Mouse (Mus musculus): ENCODE measurements around the gene Slc25a13. TPM values are rescaled to one million over a fixed set of nuclear protein-coding genes. Genes with fewer than 3 reads are reported as not detected.
"Not testable (repeated sequence)": the region's sequence is repeated elsewhere in the genome, so short reads cannot be mapped to it uniquely, and the experiment has no call there.

Gene Slc25a13
- polyA plus RNA-seq, 1 experiment, result 7.3 TPM

DNA sequence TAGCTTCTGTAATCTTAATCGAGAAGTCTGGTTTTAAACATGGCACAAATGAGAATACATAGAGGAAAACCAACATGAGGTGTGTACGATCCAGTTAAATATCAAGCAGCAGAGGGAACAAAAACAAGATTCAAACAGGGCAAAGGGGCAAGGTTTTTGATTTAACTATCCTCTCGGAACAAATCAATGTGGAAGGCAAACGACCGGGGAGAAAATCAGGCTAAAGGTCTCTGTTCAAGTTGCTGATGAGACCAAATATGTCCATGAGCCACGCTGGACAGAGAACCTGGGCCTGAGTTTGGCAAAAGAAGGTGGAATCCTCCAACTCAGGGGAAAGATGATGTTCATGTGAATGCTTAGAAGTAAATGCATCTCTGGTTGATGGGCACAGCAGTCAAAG is 14.5 kb downstream of the Slc25a13 start:
- DNase-seq (ENCODE audit: low read depth), result no peak

DNA sequence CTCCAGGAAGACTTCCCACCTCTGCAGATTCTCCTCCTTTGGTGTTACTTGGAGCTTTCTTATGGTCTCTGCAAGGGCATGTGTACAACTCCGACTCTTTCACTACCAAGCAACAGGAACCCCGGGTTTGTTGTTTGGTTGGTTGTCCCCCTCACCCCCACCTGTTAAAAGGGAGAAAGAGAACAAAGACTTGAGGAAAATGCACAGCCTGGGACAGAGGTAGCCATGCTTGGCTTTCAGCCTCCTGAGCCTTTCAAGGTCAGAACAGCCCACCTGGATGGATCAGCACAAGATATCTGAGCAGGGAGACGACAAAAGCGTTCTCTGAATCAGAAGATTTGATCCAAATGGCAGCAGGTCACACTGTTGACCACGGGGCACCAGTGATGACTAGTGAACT is 15.0 kb downstream of the Slc25a13 start:
- no peak for DNase-seq (ENCODE audit: low read depth)

DNA sequence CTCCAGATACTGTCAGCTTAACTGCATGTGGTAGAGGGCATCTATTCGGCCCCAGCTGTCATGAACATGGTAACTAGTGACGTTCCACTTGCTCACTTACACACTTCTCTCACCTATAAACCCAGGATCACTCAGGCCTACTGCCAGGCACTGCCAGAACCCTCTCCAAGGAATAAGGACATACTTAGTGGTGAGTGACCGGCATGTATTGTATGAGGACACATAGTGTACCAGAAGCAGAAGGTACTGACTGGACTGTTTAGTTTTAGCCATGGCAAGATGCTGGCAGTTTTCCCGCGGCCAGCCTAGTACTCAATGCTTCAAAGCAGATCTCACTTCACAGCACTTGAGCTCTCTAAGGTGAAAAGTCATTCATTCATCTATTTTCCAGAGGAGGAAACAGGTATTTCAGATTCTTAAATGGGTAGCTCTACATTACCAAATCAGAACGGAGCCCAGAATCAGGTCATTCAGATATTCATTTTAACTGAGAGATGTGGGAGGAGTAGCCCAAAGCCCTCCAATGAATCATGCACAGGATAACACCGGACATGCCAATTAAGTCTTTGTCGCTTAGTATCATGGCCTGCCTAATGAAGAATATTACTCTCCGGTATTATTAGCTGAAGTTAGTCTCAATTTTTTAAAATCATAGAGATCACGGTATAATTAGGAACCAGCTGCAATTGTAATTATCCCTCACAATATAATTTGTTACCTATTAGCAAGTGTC is 17.7 kb downstream of the Slc25a13 start:
- DNase-seq (ENCODE audit: low read depth), result no peak

- not testable (repeated sequence) for DNase-seq (ENCODE audit: low read depth)
Measured at GRCm38 (mm10) chr6:6198056-6198455, 18.9 kb downstream of the Slc25a13 start.

DNA sequence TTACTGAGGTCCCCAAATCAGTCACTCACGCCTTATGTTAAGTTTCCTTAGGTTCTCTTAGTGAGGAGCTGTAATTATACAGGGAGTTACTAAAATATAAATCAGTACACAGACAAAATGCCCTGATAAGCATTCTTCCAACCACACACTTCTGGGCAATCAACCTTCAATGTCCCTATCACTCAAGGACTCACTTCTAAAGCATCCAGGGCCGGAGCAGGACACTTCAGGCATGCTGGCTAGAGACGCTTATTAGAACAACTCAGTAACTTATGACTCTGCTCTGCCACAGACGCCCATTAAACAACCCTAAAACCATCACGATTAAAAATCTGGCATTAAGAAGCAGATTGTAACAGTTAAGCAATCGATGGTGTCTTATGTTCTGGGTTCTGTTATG is 19.6 kb downstream of the Slc25a13 start:
- no peak for DNase-seq (ENCODE audit: low read depth)

GRCm38 (mm10) chr6:6196527-6196926 is 20.4 kb downstream of the Slc25a13 start:
- no peak for DNase-seq (ENCODE audit: low read depth)

- DNase-seq (ENCODE audit: low read depth), result no peak
Measured at GRCm38 (mm10) chr6:6194831-6195230, 22.1 kb downstream of the Slc25a13 start.

DNA sequence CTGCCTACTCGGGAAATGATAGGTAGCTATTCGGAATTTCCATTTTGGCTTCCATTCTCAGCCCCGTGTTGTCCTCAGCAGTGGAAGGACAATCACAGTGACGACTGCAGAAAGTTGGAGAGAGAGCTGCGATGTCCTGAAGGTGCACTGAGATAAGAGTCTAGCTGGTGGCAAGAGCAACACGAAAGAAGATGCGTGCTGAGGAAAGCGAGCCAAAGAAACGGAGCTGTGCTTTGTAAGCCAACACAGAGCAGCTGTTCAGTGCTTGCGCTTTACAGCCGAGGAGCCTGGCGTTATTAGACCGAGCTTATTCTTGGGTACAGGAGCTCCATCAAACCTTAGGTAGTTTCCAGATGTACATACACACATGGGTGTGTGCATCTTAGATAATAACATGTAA is 23.1 kb downstream of the Slc25a13 start:
- DNase-seq (ENCODE audit: low read depth), result no peak

DNA sequence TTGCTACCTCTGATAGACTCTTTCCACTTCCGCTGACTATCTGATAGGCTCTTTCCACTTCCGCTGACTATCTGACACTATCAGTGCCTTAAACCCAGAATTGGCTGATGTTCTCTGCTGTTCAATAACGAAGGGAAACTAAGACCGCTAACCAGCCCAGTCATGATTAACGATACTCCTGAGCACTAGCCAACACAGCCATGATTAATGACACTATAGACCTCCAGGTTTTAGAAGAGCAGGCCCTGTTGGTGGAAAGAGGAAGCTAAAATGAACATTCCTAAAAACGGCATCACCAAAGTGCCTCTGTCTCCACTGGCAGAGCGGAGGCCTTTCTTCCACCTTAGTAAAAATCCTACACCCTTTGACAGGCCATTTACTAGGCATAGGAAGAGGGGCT is 24.6 kb downstream of the Slc25a13 start:
- no peak for DNase-seq (ENCODE audit: low read depth)

DNA sequence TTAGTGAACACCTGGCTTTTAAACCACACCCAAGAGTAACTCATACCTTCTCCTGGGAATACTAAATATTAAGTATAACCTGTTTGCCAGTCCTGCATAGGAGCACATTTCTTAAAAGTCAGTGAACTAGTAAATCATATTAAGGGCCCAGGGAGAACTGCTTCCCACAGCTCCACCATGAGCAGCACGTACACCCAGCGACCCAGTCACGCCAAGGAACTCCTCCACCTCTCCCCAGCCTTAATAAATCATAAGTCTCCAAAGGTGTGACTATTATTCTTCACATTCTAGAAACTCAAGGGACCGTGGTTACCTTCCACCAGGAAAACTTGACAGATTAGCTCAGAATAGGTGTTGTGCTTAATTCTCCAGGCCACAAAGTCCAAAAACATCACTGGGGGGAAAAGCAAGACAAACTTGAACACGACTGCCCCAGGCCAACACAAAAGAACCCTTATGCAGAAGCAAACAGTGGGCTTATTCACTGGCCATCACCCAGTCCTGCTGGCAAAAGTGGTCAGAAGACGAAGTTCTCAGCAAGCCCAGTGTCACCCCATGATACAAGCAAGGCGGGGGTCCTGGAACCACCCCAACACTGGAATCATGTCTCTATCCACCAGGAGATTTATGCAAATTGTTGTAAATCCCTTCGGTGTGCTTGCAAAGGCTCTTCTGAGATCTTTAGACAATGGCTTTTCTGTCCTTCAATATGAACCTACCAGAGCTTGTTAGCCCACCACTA is 25.2 kb downstream of the Slc25a13 start:
- no peak for DNase-seq (ENCODE audit: low read depth)

DNA sequence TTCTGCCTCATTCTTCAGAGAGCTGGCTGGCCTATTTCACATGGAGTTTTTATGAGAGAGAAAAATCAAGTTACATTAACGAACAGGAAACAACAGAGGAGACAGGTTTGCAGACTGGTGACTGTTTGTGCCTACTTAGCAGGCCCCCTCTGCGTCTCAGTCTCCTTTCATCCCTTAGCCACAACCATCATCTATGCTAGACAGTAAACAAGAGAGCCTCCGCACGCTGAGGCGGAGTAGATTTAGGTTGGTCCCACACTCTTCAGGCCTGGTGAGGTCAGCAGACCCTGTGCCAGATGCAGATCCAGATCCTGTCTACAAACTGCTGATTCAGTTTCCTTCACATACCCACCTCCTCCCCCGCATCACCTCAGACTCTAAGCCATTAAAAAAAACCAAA is 28.0 kb downstream of the Slc25a13 start:
- DNase-seq (ENCODE audit: low read depth), result no peak

GRCm38 (mm10) chr6:6186468-6186867 is 30.5 kb downstream of the Slc25a13 start:
- DNase-seq (ENCODE audit: low read depth), result no peak

DNA sequence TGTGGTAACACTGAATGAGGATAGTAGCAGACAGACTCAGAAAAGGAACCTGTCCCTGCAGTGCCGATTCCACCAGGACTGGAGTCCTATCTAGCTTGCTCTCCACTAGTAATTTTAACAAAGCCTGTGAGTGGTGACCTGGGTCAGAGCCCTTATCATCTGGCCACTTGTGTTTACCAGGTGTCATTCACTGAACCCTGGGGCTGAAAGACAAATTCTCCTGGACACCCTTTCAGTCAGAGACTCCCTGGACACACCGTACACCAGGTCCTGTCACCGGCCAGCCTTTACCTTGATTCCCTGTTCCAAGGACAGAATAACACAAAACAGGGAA is 31.3 kb downstream of the Slc25a13 start:
- no peak for DNase-seq (ENCODE audit: low read depth)

- DNase-seq (ENCODE audit: low read depth), result no peak
Measured at GRCm38 (mm10) chr6:6184921-6185734, 31.8 kb downstream of the Slc25a13 start.

DNA sequence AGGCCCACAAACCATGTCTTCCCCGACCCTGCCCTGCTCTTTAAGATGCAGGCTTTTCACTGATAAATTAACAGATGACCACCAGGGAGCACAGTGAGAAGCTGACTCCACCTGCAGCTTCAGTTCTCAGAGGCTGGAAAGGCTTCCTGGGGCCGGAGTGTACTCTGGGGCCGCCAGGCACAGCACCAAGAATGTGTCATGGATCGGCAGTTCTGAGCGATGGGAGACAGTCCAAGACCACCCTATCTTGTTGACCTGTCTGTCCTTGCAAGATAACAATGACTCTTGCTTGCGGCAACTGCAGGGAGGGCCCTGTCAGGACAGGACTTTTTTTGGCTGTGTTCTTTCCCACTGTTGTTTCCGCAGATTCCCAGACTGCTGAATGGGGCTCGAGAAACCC is 33.4 kb downstream of the Slc25a13 start:
- DNase-seq (ENCODE audit: low read depth), result no peak

GRCm38 (mm10) chr6:6182191-6182590 is 34.8 kb downstream of the Slc25a13 start:
- no peak for DNase-seq (ENCODE audit: low read depth)

DNA sequence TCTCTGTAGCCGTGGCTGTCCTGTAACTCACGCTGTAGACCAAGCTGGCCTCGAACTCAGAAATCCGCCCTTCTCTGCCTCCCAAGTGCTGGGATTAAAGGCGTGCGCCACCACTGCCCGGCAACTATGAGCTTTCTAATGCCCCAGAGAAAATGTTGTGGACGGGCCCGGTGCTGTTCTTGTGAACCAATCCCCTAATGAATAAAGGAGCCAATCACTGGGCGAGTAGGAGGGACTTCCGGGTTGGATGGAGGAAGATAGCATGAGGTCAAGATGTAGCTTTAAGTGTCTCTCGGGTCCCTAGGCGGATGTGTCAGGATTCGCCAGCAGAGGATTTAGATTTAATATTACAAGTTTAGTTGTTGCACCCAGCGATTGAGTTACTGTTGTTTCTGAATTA is 38.6 kb downstream of the Slc25a13 start:
- not testable (repeated sequence) for DNase-seq (ENCODE audit: low read depth)

DNA sequence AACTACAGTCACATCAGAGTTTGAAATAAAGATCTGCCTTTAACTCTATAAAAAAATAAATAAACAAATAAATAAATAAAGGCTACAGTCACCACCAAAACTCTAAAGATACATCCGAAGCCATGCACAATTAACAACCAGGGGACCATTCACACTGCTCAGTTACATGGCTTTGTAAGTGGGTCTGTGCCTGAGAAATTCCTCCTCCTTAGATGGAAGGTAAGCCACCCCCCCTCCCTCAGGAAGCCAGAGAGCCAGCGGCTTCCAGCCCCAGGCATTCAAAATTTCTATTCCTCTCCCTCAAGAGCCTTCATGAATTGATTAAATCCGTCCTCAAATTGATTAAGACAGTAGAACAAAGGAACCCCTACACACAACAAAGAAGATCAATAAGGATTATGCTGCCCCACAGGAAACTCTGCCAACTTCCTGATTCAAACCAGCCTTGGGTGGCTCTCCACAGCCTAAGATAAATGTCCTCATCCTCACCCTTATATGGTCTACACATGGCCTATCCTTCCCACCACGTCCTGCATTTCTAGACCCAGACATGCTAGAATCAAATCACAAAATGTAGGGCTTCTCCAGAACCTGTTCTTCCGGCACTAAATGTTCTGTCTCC is 41.5 kb downstream of the Slc25a13 start:
- DNase-seq (ENCODE audit: low read depth), result no peak

GRCm38 (mm10) chr6:6173935-6174561 is 42.9 kb downstream of the Slc25a13 start:
- DNase-seq (ENCODE audit: low read depth), result no peak

DNA sequence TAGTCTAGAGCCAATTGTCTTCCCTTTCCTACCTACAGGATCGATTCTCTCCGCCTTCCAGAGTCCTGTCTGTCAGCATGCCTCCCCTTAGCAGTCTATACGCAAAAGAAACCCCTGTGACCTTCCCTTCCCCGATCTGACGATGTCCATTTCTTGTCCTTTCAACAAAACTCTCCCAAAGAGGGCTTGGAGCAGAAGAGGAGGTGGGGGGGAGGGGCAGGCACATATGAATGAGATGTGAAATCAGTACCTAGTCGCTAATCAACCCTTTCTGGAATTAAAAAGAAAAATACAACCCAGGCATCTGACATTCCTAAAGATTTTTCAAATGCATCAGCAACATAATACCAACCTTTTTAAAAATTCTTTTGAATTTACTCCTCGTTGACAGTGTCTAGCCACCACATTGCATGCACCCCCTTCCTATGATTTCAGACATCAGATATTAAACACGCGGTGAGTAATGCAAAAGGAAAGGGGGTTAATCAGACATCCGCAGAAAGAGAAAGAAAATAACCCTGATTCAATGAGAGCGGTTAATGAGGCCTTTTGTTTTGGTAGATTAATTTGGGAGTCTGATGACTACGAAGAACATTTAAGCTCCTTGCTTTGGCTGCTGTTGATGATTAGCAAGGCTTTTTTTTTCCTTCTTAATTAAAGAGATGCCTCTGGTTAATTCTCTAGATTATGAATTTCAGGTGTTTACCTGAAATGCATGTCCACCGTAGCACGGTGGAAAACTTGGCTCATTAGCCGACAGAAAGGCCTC is 43.6 kb downstream of the Slc25a13 start:
- no peak for DNase-seq (ENCODE audit: low read depth)

DNA sequence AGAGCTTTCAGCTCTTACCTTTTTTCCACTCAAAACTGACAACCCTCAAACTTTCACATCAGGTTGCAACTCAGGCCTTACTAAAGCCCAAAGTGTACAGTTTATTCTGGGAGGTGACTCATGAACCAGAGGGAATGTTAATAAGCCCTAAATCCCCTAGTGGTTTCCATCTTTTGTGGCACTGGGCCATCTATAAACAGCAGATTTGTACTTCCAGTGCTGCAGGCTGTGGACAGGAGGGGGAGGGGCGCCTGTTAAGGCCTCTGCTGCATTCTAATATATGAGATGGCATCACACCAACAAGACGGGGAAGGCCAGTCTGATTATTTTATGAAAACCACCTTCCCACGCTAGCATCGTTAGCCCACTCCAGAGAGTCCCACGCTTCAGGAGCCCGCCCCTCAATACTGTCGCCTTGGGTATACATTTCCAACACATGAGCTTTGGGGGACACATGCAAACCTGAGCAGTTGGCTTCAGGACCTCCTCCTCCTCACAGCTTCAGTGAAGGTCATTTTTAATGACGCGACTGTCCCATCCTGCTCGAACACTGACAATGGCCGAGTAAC is 48.3 kb downstream of the Slc25a13 start:
- no peak for DNase-seq (ENCODE audit: low read depth)
